Mouse (Mus musculus) E14TG2a.4 (cell line): ENCODE measurements at regions not wholly inside any gene's neighbourhood (a gene's known extent, or its start where the extent isn't known, plus 50 kb on each side); places are given as distances from the start of the nearest gene placed in this dataset.

ENCODE experiments used
- H3K27me3 ChIP-seq: 2 replicates; pipeline ENCODE4 v1.6.1; 2014; ENCODE audit warnings: low read length, control low read depth; ENCODE audit not compliant: insufficient read depth
- H3K36me3 ChIP-seq: 2 replicates; pipeline ENCODE4 v1.6.1; 2014; ENCODE audit warnings: low read length, control low read depth; ENCODE audit not compliant: insufficient read depth
- H3K4me1 ChIP-seq: replicated peaks from 2 replicates; pipeline ENCODE4 v1.6.1; 2014; ENCODE audit warnings: low read depth, low read length, control low read depth
- H3K4me3 ChIP-seq: replicated peaks from 2 replicates; pipeline ENCODE4 v1.5.1; 2014; ENCODE audit warnings: mild to moderate bottlenecking, low read length
- H3K9me3 ChIP-seq: 2 replicates; pipeline ENCODE4 v1.6.1; 2014; ENCODE audit warnings: low read length, control low read depth
- CTCF ChIP-seq: conservative IDR thresholded peaks from 2 replicates; pipeline ENCODE4 v1.5.1; 2014; ENCODE audit warnings: low read length
- NANOG ChIP-seq: IDR thresholded peaks from 2 replicates; pipeline ENCODE4 v1.6.1; 2014; ENCODE audit warnings: borderline replicate concordance, low read length, mixed read lengths
- POU5F1 ChIP-seq: IDR thresholded peaks from 2 replicates; pipeline ENCODE4 v1.6.1; 2014; ENCODE audit warnings: low read length, borderline replicate concordance

DNA sequence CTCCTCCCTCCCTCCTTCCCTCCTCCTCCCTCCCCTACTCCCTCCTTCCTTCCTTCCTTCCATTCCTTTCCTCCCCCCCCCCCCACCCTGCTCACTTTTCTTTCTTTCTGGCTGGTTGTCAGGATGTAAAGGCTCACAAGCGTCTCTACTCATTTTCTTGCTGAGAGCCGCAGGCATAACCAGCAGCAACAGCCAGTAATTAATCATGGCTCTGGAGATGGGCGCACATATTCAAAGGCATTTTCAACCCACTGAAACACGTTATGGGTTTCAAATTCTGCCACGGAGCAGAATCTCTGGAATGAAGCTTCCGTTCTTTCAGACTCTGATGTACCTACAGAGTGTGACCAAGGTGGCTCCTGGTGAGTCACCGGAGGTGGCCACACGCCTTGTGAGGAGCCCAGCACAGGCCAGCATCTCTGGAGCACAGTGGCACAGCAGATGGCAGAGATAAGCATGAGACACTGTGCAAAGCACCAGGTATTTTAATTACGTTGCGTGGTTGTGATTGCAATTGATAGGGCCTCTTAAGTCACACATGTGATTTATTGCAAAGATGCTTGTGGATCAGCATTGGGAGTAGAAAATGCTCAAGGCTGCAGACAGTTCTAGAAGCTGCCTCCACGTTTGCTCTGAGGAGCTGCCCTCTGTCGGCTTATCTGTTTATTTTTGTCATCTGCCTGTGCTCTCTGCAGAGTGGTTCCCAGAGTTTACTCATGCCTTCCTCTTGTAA lies 236.0 kb downstream of the Mtx2 start:
- Histone ChIP-seq H3K4me1 (peaks cover 37% of the 10 kb centered on the region), H3K4me3 (no peak overlapping the region), H3K36me3 (no peaks in the 10 kb centered on the region), H3K27me3 (peaks cover 23% of the 10 kb centered on the region), H3K9me3 (no peaks in the 10 kb centered on the region)
- TF ChIP-seq NANOG = no peak
- no peak for TF ChIP-seq CTCF
- TF ChIP-seq POU5F1 = no peak

DNA sequence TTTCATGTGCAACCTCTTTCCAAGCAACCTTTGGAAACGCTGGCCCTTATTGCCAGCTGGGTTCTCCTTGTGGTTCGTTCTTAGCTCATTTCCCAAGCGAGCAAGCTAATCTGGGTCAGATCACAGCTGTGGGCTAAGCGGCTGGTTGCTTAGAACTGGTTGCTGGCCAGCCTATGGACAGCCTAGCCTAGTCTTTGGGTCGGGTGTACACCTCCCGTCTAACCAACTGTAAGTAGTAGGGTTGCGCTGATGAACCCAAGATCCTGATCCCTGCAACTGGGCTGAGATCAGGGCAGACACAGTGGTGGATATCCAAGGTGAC lies 236.5 kb downstream of the Mtx2 start:
- no peak overlapping the region for H3K4me3 ChIP-seq
- TF ChIP-seq CTCF (no peak), NANOG (no peak), POU5F1 (no peak)
- H3K36me3 ChIP-seq = no peaks in the 10 kb centered on the region
- peaks cover 37% of the 10 kb centered on the region for H3K4me1 ChIP-seq
- H3K27me3 ChIP-seq = peaks cover 21% of the 10 kb centered on the region
- H3K9me3 ChIP-seq = no peaks in the 10 kb centered on the region

DNA sequence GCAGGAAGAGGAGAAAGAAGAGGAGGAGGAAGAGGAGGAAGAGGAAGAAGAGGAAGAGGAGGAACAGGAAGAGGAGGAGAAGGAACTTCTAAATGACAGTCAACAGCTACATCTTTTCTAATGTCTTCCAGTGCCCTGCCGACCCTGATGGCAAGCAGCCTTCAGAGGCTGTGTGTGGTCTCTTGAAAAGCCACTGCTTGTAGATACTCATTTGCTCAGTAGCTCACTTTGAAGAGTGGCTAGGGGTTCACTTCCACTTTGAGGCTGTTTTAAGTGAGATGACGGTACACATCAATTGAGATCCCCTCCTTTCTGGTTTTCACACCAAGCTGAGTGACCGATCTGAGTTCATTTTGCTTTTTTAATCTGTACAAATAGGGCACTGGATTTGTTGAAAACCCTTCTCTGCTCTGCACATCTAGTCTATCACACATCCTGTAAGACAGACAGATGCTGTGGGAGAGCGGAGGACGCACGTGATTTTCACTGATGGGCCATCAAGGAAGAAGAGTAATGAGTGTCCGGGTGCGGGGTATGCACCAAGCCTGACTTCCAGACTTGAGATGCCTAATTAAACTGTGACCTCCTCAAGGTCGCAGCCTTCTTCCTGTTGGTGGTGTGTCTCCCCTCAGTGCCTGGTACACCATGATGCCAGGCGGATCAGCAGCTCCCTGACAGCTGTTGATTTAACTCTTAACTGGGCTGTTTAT lies 239.0 kb downstream of the Mtx2 start:
- Histone ChIP-seq H3K4me3 (no peak overlapping the region), H3K4me1 (peaks cover 32% of the 10 kb centered on the region), H3K9me3 (no peaks in the 10 kb centered on the region), H3K27me3 (peaks cover 17% of the 10 kb centered on the region), H3K36me3 (no peaks in the 10 kb centered on the region)
- TF ChIP-seq NANOG (peak; percentile 70; the same call in 1 of the 2 replicates), CTCF (no peak), POU5F1 (no peak)

DNA sequence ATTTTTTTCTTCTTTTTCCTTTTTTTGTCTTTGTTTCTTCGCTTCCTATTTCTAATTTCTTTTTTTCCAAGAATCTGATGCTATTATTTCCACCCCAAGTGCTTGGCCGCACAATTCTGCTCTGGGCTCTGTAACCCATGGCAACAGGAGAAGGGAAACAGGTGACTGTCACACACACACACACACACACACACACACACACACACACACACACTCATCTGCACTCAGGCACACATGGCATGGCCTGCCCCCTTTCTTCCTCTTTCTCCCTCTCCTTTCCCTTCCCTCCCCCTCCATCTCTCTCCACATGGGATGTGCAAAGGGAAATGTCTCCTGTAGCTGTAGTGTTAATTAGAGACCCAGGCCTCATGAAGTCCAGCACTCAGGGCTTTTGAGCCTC lies 239.7 kb downstream of the Mtx2 start:
- no peaks in the 10 kb centered on the region for H3K36me3 ChIP-seq
- H3K4me3 ChIP-seq = no peak overlapping the region
- no peaks in the 10 kb centered on the region for H3K9me3 ChIP-seq
- peaks cover 25% of the 10 kb centered on the region for H3K4me1 ChIP-seq
- H3K27me3 ChIP-seq = peaks cover 15% of the 10 kb centered on the region
- TF ChIP-seq CTCF = no peak
- TF ChIP-seq POU5F1 = no peak
- no peak for TF ChIP-seq NANOG

DNA sequence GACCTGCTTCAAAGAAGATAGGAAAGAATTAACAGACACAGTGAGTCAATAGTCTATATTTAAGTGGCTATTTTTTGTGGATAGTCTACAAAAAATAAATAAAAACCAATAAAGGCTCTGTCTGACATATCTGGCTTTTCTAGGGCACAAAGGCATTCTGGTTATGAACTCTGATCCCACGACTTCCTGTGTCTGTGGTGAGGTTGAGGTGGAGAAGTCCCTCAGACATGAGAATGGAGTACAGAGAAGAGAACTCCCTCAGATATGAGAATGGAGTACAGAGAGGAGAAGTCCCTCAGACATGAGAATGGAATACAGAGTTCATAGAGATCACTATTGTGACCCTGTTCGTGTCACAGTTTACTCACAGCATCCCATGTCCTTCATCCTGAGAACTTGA lies 243.7 kb downstream of the Mtx2 start:
- Histone ChIP-seq H3K9me3 (no peaks in the 10 kb centered on the region), H3K36me3 (no peaks in the 10 kb centered on the region), H3K27me3 (no peaks in the 10 kb centered on the region), H3K4me1 (peaks cover 10% of the 10 kb centered on the region), H3K4me3 (no peak overlapping the region)
- TF ChIP-seq NANOG (no peak), CTCF (no peak), POU5F1 (no peak)

DNA sequence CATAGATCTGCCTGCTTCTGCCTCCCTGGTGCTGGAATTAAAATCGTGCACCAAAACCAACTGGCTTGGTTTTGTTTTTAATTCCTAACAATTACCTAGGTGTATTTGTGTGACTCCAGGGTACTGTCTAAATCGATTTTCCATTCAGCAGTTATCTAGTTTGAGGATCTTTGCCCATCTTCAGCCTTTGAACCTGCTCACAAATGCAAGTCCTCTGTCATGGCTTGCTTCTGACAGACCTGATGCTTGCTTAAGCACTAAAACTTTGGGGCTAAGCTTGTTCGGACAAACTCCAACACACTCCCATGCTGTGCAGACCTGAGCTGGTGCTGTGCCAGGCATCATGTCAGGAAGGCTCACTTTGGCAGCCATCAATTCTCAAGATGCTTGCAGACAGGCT lies 246.4 kb downstream of the Mtx2 start:
- TF ChIP-seq CTCF (no peak), POU5F1 (no peak), NANOG (no peak)
- no peak overlapping the region for H3K4me3 ChIP-seq
- no peaks in the 10 kb centered on the region for H3K4me1 ChIP-seq
- no peaks in the 10 kb centered on the region for H3K9me3 ChIP-seq
- no peaks in the 10 kb centered on the region for H3K27me3 ChIP-seq
- no peaks in the 10 kb centered on the region for H3K36me3 ChIP-seq

- TF ChIP-seq CTCF (no peak), POU5F1 (no peak), NANOG (no peak)
- no peaks in the 10 kb centered on the region for H3K36me3 ChIP-seq
- H3K4me3 ChIP-seq = no peak overlapping the region
- no peaks in the 10 kb centered on the region for H3K4me1 ChIP-seq
- no peaks in the 10 kb centered on the region for H3K9me3 ChIP-seq
- H3K27me3 ChIP-seq = no peaks in the 10 kb centered on the region
Measured at GRCm38 (mm10) chr2:75072471-75072870, 246.9 kb downstream of the Mtx2 start.

DNA sequence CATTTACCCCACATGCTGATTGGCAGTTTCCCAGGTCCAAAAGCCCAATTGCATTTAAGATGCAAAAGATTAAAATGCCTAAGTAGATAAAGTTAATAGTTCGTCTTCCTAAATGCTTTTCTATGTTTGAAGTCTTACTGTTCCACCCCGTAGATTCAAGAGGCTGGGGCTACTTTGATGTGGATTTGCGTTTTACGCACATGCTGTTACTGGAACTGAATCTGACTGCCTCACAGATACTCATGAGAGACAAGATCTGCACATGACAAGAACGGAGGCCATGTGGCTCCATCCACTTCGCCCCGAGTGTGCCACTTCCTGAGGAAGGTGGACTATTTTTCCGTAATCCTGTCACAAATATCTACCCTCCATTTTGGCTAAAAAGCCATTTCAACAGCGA lies 247.6 kb downstream of the Mtx2 start:
- no peaks in the 10 kb centered on the region for H3K27me3 ChIP-seq
- H3K4me1 ChIP-seq = peaks cover under 1% of the 10 kb centered on the region; the same call in 1 of the 2 replicates
- no peaks in the 10 kb centered on the region for H3K36me3 ChIP-seq
- no peaks in the 10 kb centered on the region for H3K9me3 ChIP-seq
- no peak for TF ChIP-seq CTCF
- TF ChIP-seq NANOG = no peak
- TF ChIP-seq POU5F1 = no peak
- no peak overlapping the region for H3K4me3 ChIP-seq

- no peak for TF ChIP-seq CTCF
- TF ChIP-seq NANOG = no peak
- Histone ChIP-seq H3K36me3 (no peaks in the 10 kb centered on the region), H3K27me3 (no peaks in the 10 kb centered on the region), H3K9me3 (no peaks in the 10 kb centered on the region), H3K4me3 (no peak overlapping the region), H3K4me1 (no peaks in the 10 kb centered on the region; the same call in 1 of the 2 replicates)
Measured at GRCm38 (mm10) chr2:75087164-75087563, 261.6 kb downstream of the Mtx2 start.
